Mouse (Mus musculus) embryonic fibroblast, embryonic 13.5 days (primary cell): ENCODE data around the gene Disc1.

Experiments
- CTCF ChIP-seq: IDR thresholded peaks from 2 replicates; pipeline ENCODE4 v1.5.1; 2011; ENCODE audit warnings: mild to moderate bottlenecking, control low read depth, low read length, moderate library complexity, borderline replicate concordance; ENCODE audit not compliant: insufficient read depth
- POLR2A ChIP-seq: IDR thresholded peaks from 2 replicates; pipeline ENCODE4 v1.6.1; 2011; ENCODE audit warnings: low read depth, mild to moderate bottlenecking, control low read depth, low read length, moderate library complexity

DNA sequence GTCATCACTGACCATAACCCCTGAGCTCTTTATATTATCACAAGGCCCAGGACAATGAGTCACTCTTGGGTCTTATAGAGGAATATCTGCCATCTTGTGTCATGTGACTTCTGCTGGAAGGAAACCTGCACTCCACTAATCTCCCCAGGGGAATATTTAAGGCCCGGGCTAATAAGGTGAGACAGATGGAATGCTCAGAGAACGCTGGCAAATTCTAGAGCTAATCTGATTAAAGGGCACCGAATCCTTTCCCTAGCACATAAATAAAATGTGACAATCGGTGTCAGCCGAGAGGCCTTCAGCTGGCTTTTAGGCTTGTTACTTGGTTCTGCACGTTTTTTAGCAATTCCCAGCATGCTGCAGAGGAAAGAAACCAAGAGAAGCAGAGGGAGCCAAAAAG lies 15.7 kb downstream of the Disc1 start:
- TF ChIP-seq POLR2A: no peak
- TF ChIP-seq CTCF: no peak
